Mouse (Mus musculus) stomach, embryonic 15.5 days (tissue): Measurements from ENCODE around the gene Epha4. TPM values are rescaled to one million over a fixed set of nuclear protein-coding genes. Genes with fewer than 3 reads are reported as not detected.
A peak's percentile ranks its signal among the peaks of the same experiment; 100 is the strongest.

Experiments used
- ATAC-seq: fragments of 200-750 bp; cut with Nextera tagmentation; 2 replicates; pipeline ENCODE4 v1.8.0; 2017; ENCODE audit warnings: low read depth, moderate number of reproducible peaks, moderate TSS enrichment; ENCODE audit not compliant: insufficient read depth, low FRiP score
- H3K27ac ChIP-seq: fragments of 300-500 bp; sonication (generic); 2 replicates; pipeline ENCODE4 v1.5.1; 2015; ENCODE audit warnings: mild to moderate bottlenecking, inconsistent platforms
- H3K27me3 ChIP-seq: fragments of 300-500 bp; sonication (generic); replicated peaks from 2 replicates; pipeline ENCODE4 v1.6.1; 2015; ENCODE audit warnings: inconsistent platforms
- H3K36me3 ChIP-seq: fragments of 300-500 bp; sonication (generic); 2 replicates; pipeline ENCODE4 v1.6.1; 2015; ENCODE audit warnings: inconsistent platforms
- H3K4me1 ChIP-seq: fragments of 300-500 bp; sonication (generic); 2 replicates; pipeline ENCODE4 v1.6.1; 2015; ENCODE audit warnings: inconsistent platforms
- H3K4me2 ChIP-seq: fragments of 300-500 bp; sonication (generic); 2 replicates; pipeline ENCODE4 v1.6.1; 2015; ENCODE audit warnings: mild to moderate bottlenecking, inconsistent platforms
- H3K4me3 ChIP-seq: fragments of 300-500 bp; sonication (generic); replicated peaks from 2 replicates; pipeline ENCODE4 v1.5.1; 2015; ENCODE audit warnings: inconsistent platforms
- H3K9ac ChIP-seq: fragments of 300-500 bp; sonication (generic); 2 replicates; pipeline ENCODE4 v1.6.1; 2015; ENCODE audit warnings: inconsistent platforms
- H3K9me3 ChIP-seq: fragments of 300-500 bp; sonication (generic); 2 replicates; pipeline ENCODE4 v1.6.1; 2016; ENCODE audit warnings: inconsistent platforms
- WGBS: fragments of 180-500 bp; shearing (Covaris S2); methylation state at CpG from one replicate; pipeline ENCODE4 v1.1.7; 2015; 5-methylcytosine and 5-hydroxymethylcytosine counted together
- polyA plus RNA-seq: library from polyadenylated mRNA; unstranded; fragments of >200 nt; fragmentation: Nextera tagmentation; extraction: Ambion mirVana; gene quantifications from 2 replicates; pipeline ENCODE4 v1.2.1, GENCODE M21; 2015

The Epha4 gene
- polyA plus RNA-seq, 1 experiment from 2014 or later: 11.8 TPM

DNA sequence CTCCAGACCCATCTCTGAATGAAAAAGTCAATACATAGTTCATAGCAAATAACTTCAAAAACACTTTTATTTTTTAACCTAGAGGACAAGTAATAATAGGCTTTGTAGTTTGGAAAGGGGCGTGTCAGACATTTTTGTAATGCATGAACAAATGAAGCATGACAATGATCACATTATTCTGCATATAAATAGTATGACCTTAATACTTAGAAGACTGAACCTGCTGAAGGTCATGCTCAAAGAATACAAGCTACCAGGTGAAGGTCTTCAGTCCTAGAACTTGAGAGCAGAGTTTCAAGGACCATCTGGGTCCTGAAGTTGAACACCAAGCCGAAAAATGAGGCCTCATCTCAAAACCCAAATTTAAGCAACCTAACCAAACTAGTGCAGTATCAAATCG, 62.2 kb downstream of the Epha4 start:
- Histone ChIP-seq H3K4me3 (no peak overlapping the region), H3K27ac (no peak overlapping the region), H3K9ac (no peak overlapping the region), H3K9me3 (no peaks in the 10 kb centered on the region), H3K36me3 (no peaks in the 10 kb centered on the region), H3K27me3 (no peaks in the 10 kb centered on the region), H3K4me1 (no peaks in the 10 kb centered on the region), H3K4me2 (no peak overlapping the region)
- ATAC-seq: no peak
- 87% methylated on average over 3 of the region's 3 CpGs for WGBS

DNA sequence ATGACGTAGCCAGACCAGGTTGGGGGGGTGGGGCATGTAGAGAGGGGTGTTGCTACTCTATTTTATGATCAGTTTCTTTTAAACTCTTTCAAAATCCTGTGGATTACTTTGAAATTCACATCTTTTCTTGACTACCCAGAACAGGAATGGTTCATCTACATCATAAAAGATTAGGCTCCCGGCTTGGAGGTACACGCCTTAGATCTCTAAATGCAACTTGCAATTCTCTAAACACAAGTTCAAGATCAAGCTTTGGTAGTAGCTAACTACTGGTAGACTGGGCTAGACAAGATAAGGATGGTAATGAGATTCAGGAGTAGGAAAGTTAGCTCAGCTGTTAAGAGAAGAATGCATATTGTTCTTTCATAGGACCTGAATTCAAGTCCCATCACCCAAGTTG, 63.3 kb downstream of the Epha4 start:
- Histone ChIP-seq H3K36me3 (no peaks in the 10 kb centered on the region), H3K4me1 (0 out of 2 replicates have a peak, but pooled peaks cover 2% of the 10 kb centered on the region), H3K9ac (no peak overlapping the region), H3K27ac (no peak overlapping the region), H3K4me3 (no peak overlapping the region), H3K27me3 (no peaks in the 10 kb centered on the region), H3K9me3 (no peaks in the 10 kb centered on the region), H3K4me2 (no peak overlapping the region)
- no peak for ATAC-seq
- 80% methylated on average over 3 of the region's 3 CpGs for WGBS

DNA sequence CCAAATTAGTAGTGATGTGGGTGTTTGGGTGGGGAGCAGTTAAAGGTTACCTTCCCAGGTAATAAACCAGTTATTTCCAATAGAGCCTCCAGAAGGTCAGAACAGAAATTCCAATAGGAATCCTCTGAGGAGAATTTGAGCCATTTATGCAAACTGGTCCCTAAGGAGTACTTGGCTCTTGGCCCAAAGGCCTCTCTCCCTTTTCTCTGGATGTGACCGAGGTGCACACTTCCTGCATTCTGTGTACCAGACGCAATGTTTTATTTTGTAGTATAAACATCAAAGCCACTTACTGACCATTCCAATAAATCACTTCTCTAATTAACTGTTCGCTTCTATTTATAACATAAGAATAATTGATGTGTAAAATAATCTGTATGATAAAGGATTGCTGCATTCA, 64.7 kb downstream of the Epha4 start:
- Histone ChIP-seq H3K4me3 (no peak overlapping the region), H3K9me3 (no peaks in the 10 kb centered on the region), H3K4me2 (no peak overlapping the region), H3K4me1 (0 out of 2 replicates have a peak, but pooled peaks cover 4% of the 10 kb centered on the region), H3K36me3 (no peaks in the 10 kb centered on the region), H3K9ac (no peak overlapping the region), H3K27ac (no peak overlapping the region), H3K27me3 (no peaks in the 10 kb centered on the region)
- ATAC-seq: no peak
- WGBS: 49% methylated on average over 3 of the region's 3 CpGs

DNA sequence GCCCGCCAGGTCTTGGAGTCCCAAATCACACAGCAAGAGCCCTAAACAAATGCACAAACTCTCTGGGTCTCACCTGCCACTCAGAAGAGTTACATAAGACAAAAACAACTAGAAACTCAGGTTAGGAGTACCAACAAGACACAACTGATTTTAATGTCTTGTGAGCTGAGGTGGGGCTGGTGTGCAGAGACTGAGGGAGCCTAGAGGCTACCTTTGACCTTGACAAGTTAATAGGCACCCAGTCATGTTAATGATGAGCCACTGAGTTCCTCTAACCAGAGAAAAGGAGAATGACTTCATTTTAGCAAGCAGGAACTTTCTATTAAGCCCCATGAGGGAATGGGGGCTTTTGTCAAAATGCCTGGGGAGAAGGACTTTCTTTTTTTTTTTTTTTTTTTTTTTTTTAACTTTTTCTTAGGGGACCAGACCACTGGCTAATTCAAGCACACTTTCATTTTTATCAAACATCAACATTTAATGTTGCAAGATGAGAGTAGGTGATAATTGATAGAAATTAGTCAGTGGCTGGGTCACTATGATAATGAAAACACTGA, 67.8 kb downstream of the Epha4 start:
- no peaks in the 10 kb centered on the region for H3K27me3 ChIP-seq
- H3K9me3 ChIP-seq: no peaks in the 10 kb centered on the region
- no peak for ATAC-seq
- H3K4me2 ChIP-seq: no peak overlapping the region
- no peak overlapping the region for H3K4me3 ChIP-seq
- H3K36me3 ChIP-seq: no peaks in the 10 kb centered on the region
- H3K4me1 ChIP-seq: peaks cover 8% of the 10 kb centered on the region; the same call in 1 of the 2 replicates
- 85% methylated on average over 1 of the region's 1 CpGs for WGBS
- H3K27ac ChIP-seq: no peak overlapping the region
- H3K9ac ChIP-seq: no peak overlapping the region

DNA sequence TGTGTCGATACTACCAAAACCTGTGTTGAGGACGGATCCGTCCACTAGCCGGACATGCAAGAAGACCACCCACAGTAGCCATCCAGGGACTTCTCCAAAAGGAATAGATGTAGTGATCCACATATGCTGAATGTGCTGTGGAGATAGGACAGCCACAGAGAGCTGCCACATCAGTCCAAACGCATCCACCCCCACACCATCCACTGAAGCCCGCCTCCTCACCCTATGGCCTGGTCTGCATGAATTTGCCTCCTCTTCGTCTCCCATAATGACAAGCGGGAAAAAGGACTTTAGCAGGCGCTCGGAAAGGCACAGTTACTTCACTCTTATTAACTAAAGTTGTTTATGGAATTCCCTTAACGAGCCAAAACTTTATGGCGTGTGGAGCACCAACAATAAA, 68.5 kb downstream of the Epha4 start:
- Histone ChIP-seq H3K36me3 (no peaks in the 10 kb centered on the region), H3K27me3 (no peaks in the 10 kb centered on the region), H3K4me3 (no peak overlapping the region), H3K4me1 (peaks cover 12% of the 10 kb centered on the region; the same call in 1 of the 2 replicates), H3K4me2 (no peak overlapping the region), H3K27ac (no peak overlapping the region), H3K9ac (no peak overlapping the region), H3K9me3 (no peaks in the 10 kb centered on the region)
- ATAC-seq: no peak
- WGBS: 71% methylated on average over 12 of the region's 12 CpGs

DNA sequence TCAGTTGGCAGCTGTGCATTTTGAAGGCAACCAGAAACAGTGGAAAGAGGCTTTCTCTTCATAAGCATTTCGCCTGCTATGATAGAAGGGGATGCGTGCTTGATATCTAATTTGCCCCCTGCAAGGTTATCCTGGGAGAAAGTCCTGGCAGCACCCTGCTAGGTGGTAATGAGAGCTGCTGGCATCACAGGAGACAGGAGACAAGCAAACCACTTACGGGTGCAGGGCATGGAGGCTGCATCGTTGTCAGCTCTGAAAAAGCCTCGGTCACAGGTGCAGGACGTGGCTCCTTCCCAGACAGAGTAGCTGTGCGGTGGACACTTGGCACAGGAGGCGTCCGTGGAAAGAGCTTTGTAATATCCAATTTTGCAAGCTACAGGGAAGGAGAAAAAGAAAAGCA, 70.2 kb downstream of the Epha4 start:
- peaks cover 12% of the 10 kb centered on the region; the same call in 1 of the 2 replicates for H3K4me1 ChIP-seq
- H3K27ac ChIP-seq: 0 out of 2 replicates have a peak overlapping the region, but pooled peaks have one; percentile 11
- no peak overlapping the region for H3K4me3 ChIP-seq
- H3K4me2 ChIP-seq: no peak overlapping the region
- H3K27me3 ChIP-seq: no peaks in the 10 kb centered on the region
- no peaks in the 10 kb centered on the region for H3K36me3 ChIP-seq
- peak; percentile 50; the same call in 1 of the 2 replicates for ATAC-seq
- H3K9ac ChIP-seq: no peak overlapping the region
- no peaks in the 10 kb centered on the region for H3K9me3 ChIP-seq
- 72% methylated on average over 9 of the region's 9 CpGs for WGBS

DNA sequence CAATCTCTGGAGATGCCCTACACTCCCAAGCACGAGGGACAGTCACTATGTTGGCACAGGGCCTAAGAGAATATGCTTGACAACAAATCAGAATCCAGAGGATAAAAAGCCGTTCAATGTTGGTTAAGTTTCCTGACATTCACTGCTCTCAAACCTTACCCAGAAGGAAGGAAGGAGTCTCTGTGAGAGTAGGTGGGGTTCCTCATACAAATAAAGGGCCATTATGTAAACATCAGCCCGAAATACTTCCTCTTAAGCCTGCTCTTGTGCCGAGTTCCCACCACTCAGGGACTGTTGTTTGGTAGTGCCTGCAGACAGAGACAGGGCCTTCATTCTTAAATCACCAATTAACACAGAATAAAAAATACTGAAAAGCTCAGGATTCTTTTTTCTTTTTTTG, 72.9 kb downstream of the Epha4 start:
- Histone ChIP-seq H3K36me3 (no peaks in the 10 kb centered on the region), H3K4me1 (peaks cover 12% of the 10 kb centered on the region; the same call in 1 of the 2 replicates), H3K9me3 (no peaks in the 10 kb centered on the region), H3K4me2 (no peak overlapping the region), H3K4me3 (no peak overlapping the region), H3K27me3 (no peaks in the 10 kb centered on the region), H3K9ac (no peak overlapping the region), H3K27ac (no peak overlapping the region)
- peak; percentile 60; the same call in 1 of the 2 replicates for ATAC-seq
- 8% methylated on average over 4 of the region's 4 CpGs for WGBS

DNA sequence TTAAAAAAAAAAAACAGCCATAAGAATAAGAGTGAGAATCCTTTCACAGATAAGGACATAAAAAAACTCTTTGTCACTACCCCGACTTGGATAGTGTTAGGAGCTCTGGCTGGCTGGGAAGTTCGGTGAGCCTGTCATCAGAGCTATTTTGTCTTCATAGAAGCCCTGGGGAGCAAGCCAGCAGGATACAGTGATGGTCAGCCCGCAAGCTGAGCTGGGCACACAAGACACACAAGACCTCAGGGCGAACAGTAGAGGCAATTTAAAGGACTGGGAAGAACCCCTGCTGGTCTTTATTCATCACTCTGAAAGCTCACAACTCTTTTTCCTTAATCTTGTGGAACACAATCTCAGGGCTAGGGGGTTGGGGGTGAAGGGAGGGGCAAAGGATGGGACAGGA, 73.5 kb downstream of the Epha4 start:
- no peak for ATAC-seq
- WGBS: 57% methylated on average over 4 of the region's 4 CpGs
- peaks cover 9% of the 10 kb centered on the region; the same call in 1 of the 2 replicates for H3K4me1 ChIP-seq
- H3K27me3 ChIP-seq: no peaks in the 10 kb centered on the region
- no peak overlapping the region for H3K27ac ChIP-seq
- H3K9me3 ChIP-seq: no peaks in the 10 kb centered on the region
- H3K9ac ChIP-seq: no peak overlapping the region
- no peak overlapping the region for H3K4me3 ChIP-seq
- H3K4me2 ChIP-seq: no peak overlapping the region
- no peaks in the 10 kb centered on the region for H3K36me3 ChIP-seq

DNA sequence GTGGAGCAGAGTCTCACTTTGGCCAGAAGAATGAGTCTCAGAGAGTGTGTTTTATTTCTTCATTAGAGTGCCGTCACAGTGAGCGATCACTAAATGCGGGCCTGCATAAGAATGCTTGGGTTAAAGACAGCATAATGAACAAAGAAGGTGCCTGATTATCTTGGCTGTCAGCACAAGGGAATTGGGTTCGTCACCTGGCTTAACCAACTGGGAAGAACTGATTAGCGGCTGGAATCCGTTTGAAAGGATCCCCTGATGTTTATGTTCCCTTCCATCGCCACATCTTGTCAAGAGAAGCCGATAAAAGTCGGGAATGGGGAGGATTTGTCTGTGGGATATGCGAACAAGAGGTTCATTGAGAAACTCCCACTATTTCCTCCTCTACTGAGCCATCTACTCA, 74.4 kb downstream of the Epha4 start:
- WGBS: 56% methylated on average over 10 of the region's 10 CpGs
- peaks cover 8% of the 10 kb centered on the region; the same call in 1 of the 2 replicates for H3K4me1 ChIP-seq
- no peak overlapping the region for H3K27ac ChIP-seq
- ATAC-seq: no peak
- H3K36me3 ChIP-seq: no peaks in the 10 kb centered on the region
- no peaks in the 10 kb centered on the region for H3K27me3 ChIP-seq
- H3K9me3 ChIP-seq: no peaks in the 10 kb centered on the region
- H3K4me2 ChIP-seq: no peak overlapping the region
- no peak overlapping the region for H3K9ac ChIP-seq
- H3K4me3 ChIP-seq: no peak overlapping the region

DNA sequence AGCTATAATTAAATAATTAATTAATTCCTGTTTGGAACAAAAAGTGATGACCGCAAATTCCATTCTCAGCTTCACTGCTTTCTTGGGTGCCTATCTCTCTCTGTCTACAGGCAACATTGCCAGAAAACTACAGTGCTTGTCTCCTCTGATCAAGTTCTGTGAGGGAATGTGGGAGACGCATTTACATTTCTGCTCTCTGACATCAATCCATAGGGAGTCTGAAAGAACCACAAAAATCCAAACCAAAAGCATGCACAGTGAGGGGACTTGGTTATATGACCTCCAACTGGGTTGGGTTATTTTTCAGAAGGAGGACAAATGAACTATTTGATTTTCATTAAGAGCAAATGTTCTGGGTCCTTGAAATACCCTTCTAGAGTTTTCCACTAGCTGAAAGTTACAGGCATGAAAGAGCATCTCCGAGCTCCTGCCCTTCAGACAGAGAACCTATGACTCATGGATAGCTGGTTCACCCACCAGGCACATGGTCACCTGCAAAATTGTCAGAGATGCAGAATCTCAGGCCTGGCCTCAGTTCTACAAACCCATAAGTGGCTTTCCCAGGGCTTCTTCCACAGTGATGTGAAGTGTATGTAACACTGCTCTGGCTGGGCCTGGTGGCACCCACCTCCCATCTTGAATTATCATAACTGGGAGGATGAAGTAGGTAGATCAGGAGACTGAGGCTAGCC, 75.4 kb downstream of the Epha4 start:
- no peak for ATAC-seq
- no peak overlapping the region for H3K4me3 ChIP-seq
- no peaks in the 10 kb centered on the region for H3K36me3 ChIP-seq
- H3K27me3 ChIP-seq: no peaks in the 10 kb centered on the region
- peaks cover 6% of the 10 kb centered on the region; the same call in 1 of the 2 replicates for H3K4me1 ChIP-seq
- no peak overlapping the region for H3K9ac ChIP-seq
- H3K27ac ChIP-seq: no peak overlapping the region
- H3K9me3 ChIP-seq: no peaks in the 10 kb centered on the region
- H3K4me2 ChIP-seq: no peak overlapping the region
- WGBS: 93% methylated on average over 3 of the region's 3 CpGs

DNA sequence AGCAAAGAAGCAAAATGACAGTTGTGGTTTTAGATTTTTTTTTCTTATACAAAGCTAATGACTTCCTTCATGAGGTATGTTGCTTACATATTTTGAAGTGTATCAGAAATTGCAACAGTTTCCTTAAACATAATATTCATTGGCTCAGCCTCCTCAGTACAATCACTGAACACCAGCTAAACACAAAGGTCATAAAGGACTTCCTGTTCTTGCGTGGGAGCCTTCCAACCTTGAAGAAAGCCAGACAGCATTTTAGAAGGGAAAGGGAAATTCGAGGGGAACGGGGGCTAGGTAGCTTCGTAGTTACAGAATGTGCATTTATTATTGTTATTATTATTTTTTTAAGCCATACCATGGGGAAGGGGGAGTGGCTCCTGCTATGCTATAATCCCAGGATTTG, 76.2 kb downstream of the Epha4 start:
- WGBS: 35% methylated on average over 4 of the region's 4 CpGs

DNA sequence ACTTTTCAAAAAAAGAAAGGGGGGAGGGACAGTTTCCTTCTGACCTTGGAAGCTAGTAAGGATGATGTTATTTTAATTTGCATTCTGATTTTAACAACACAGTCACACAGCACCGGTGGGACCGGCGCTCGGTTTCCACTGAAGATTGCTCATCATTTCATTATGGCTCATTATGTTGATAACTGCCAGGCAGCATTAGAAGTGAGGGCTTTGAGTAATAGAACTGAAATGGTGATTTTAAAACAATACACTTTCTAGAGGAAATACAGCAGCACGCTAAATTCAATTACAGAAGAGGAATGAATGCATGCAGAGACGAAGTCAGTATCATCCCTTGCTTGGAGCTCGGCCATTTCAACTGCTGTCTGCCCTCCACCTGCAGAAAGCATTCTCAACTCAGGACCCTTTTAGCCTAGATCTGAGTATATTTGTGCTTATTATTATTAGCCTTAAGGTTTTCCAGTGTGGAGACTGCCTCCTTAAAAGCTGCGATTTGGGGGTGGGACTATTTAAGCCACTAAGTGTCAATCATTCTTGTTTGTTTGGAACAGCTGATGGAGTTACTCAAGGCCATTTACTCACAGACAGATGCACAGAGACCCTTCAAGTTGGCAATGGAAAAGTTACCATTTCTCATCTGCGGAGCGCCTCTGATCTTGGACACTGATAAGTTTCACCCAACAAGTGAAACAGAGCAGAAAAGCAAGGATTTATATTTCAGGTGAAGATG, 76.8 kb downstream of the Epha4 start:
- H3K27me3 ChIP-seq: no peaks in the 10 kb centered on the region
- no peak overlapping the region for H3K4me2 ChIP-seq
- no peak overlapping the region for H3K27ac ChIP-seq
- H3K36me3 ChIP-seq: no peaks in the 10 kb centered on the region
- H3K9me3 ChIP-seq: no peaks in the 10 kb centered on the region
- WGBS: 72% methylated on average over 10 of the region's 10 CpGs
- no peak for ATAC-seq
- H3K4me3 ChIP-seq: no peak overlapping the region
- H3K4me1 ChIP-seq: peaks cover 6% of the 10 kb centered on the region; the same call in 1 of the 2 replicates
- no peak overlapping the region for H3K9ac ChIP-seq

More for the DNA sequence above, 76.2 kb downstream of the Epha4 start:
- Histone ChIP-seq H3K9me3 (no peaks in the 10 kb centered on the region), H3K4me3 (no peak overlapping the region), H3K27ac (no peak overlapping the region), H3K4me1 (peaks cover 6% of the 10 kb centered on the region; the same call in 1 of the 2 replicates), H3K36me3 (no peaks in the 10 kb centered on the region), H3K4me2 (no peak overlapping the region), H3K9ac (no peak overlapping the region), H3K27me3 (no peaks in the 10 kb centered on the region)
- ATAC-seq: no peak
